Mouse (Mus musculus) kidney, postnatal 10 days (tissue): ENCODE results near the gene Zfp777.

Experiments
- DNase-seq: peaks from one replicate; pipeline ENCODE4 v3.0.0; 2021; ENCODE audit warnings: mixed read lengths

Gene Zfp777

DNA sequence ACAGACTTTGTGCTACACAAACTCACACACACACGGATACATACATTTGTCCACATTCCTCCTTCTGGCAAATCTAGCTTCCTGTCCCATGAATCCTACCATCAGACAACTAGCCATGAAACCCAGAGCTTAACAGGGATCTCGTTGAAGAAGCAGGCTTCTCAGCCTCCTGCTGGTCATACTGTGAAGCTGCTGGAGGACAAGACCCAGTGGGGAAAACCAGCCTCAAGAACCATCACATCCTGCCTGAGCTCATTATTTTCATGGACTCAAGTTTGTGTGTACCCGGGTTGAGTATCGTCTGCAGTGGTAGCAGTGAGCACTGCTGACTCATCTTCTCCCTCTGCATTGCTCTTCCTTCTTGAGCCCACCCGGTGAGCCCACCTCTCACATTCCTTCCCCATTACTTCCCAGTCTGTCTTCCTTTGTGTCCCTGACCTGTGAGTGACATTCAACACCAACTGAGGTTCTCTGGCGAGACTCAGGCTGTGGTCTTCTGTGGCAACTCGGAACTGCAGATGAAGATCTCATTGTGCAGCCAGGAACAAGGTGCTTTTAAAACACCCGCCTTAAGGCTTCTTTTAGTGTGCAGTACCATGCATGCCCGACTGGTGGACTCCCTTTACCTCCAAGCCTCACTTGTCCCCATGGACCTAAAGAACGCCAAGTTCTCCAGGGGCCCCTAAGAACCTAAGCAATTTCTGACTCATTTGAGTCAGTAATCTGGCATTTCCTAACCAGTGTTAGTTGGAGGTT is 22.6 kb downstream of the Zfp777 start:
- DNase-seq: no peak

DNA sequence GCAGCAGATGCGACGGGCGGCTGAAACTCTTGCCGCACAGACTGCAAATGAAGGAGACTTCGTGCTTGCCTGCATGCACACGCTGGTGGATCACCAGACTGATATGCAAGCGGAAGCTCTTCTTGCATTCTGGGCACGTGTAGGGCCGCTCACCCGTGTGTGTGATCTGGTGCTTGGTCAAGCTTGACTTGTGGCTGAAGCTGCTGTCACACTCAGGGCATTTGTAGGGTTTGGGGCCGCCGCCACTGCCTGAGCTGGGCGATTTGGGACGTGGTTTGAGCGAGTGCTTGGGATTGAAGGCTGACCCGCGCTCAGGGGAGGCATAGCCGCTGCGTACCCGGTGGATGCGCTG is 23.7 kb downstream of the Zfp777 start:
- no peak for DNase-seq

DNA sequence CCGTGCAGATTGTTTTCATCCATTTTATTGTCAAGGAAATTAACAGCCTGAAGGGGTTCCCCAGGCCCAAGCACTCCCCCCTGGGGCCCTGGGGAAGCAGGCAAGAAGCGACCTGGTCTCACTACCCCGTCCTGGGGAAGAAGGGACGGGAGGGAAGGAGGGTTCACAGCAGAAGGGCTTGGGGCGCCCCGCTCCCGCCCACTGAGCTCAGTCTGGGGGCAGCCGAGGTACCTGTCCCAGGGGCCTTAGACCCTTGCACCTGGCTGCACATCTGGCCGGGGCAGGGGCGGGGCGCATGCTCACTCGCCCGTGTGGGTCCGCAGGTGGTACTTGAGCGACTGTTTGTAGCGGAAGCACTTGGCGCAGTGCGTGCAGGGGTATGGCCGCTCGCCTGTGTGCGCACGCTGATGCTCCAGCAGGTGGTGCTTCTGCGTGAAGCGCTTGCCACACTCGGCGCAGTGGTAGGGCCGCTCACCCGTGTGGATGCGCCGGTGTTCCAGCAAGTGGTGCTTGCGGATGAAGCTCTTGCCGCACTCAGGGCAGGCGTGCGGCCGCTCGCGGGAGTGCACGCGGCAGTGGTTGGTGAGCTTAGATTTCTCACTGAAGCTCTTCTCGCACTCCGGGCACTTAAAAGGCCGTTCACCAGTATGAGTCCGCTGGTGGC is 24.2 kb downstream of the Zfp777 start:
- DNase-seq: peak; percentile 27

DNA sequence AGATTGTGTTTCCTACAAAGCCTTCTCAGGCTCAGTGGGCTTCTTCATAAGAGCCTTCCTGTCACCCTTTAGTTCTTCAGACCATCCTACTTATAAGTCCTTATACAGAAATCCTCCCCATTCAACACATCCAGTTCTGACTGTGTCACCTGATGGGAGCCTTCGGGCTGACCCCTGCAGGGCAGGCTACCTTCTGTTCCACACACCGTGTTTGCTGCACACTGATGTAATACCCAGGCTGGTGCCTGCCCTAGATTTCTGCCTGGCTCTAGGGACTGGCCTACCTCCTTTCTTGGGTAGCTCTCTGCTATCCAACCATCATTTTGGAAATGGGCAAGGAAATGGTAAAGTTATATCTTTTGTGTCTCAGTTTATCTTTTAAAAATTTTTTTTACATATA is 26.0 kb downstream of the Zfp777 start:
- no peak for DNase-seq

DNA sequence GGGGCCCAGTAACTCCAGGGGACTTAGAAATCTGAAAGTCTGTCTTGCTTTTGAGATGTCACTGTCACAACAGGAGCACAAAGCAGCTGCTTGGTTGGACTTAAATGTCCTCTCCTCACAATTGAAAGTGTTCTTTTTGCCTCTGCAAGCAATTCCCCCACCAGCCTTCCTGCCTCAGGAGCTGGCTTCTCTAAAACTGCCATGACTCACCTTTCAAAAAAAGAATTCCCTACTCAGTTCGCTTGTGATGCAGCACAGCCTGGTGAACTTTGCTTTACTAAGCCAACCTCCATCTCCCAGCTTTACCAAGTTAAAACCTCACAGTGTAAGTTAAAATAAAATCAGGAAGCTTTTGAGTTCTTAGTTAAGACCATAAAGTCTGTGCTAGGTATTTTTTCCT is 27.0 kb downstream of the Zfp777 start:
- no peak for DNase-seq

DNA sequence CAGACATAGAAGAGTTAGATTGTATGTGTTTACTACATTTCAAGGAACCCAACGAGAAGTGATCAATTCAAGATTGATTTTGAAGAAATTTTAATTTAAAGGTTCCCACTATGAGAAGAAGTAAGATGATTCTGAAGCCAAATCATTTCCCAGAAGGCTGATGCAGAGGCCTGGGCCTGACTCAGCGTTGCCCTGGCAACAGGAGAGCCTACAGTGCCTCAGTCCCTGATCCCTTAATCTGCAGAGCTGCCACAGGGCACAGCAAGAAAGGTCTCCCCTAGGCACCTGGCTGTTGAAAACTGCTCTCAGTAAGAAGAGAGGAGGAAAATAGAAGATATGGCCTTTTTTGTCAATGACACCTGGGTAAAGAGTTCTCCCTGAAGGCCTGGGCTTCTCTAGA is 28.7 kb downstream of the Zfp777 start:
- DNase-seq: no peak

DNA sequence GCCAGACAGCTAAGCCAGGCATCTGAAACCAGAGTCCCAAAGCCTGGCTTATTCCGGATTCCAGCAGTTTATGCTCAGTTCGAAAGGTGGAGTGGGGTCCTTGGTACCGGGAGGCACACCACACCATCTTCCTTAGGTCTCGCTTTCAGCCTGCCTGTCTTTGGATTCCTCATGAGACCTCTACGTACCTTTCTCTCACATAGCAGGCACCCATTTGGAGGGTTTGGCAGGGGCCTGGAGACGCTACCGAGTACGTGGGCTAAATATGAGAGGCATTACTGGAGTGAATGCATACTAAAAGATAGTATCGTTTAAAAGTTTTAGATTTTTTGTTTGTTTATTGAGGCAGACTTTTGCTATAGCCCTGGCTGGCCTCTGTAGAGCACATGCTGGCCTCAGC is 31.9 kb downstream of the Zfp777 start:
- no peak for DNase-seq

DNA sequence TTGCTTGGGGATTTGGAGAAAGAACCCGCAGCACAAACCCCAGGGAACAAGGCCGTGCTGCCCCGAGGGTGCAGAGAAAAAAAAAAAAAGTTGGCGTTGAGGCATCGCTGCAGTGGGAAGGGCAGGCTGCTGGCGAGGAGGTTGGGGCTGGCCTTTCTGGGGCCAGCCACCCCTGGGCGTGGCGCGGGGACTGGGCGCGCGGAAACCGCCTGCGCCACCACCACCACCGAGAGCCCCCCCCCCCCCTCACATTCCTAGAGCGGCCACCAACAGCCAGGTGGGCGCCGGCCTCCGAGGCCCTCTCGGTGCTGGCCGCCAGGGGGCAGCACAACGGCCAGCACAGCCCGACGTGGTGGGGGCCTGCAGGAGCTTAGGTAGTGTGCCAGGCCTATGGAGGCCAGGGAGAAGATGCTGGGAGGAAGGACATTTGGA is 32.6 kb downstream of the Zfp777 start:
- DNase-seq: peak; percentile 85

DNA sequence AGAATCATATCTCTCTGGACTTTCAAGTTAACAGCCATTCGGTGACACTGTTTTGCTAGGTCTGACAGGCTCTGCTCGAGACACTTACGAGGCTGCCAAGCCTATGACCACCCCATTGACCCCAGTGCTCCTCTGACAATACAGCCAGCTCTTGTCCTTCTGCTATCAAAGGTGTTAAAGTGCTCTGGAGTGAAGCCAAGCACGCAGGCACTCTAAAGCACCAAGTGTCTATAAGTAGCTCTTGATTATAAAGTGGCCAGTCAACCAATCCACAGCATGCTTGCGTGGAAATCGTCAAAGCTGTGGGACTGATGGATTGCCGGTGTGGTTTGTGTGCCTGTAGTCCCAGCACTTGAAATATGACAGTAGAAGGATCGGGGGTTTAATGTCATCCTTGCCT is 38.0 kb downstream of the Zfp777 start:
- DNase-seq: no peak

DNA sequence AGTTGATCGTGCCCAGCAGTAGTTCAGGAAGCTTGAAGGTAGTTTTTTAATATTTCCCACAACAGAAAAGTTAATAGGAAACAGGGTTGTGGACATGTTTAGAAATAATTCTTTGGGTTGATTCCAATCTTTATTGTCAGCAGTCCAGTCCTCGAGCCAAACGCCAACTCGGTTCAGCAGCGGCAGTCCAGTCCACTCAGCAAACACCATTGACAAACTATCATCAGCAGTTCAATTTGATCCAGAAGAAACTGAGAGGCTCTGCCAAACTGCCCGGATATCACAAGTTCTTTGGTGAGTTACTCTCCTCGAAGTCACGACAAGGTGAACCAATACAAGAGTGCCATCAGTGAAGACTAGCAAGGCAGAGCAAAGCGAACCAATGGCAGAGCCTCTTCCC is 53.0 kb downstream of the Zfp777 start:
- no peak for DNase-seq

DNA sequence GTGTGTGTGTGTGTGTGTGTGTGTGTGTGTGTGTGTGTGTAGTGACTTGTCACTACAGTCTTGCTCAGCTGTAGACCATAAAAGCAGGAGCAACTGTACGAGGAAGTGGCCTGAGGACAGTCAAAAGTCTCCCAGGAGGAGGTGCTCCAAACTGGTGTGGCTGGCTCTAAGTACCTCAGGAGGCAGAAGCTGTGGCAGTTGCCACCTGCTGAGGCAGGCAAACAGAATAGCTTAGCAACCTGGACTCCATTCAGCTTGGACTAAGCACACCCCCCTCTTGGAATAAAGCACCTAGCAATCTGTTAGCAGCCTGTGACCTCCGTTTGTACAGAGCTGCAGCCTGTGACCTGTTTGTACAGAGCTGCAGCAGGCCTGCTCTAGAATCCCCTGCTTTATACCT is 64.8 kb downstream of the Zfp777 start:
- DNase-seq: no peak

DNA sequence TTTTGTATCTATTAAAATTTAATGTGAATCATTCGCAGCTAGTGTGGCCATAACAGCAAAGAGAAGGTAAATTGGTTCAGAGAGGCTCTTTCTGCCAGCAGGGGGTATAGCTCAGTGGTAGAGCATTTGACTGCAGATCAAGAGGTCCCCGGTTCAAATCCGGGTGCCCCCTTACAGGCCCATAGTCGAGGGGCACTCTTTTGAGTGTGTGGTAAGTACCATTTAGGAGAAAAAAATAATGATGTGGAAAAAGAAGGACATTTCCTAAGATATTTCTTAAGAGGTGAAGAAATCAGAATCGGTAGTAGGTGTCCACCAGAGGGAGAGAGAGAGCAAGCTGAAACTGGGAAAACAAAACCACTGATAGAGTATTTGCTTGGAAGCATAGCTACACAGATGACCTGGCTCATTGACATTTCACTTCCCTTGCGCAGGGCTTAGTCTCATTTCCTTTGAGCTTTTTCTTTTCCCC is 69.8 kb downstream of the Zfp777 start:
- peak; percentile 77 for DNase-seq

DNA sequence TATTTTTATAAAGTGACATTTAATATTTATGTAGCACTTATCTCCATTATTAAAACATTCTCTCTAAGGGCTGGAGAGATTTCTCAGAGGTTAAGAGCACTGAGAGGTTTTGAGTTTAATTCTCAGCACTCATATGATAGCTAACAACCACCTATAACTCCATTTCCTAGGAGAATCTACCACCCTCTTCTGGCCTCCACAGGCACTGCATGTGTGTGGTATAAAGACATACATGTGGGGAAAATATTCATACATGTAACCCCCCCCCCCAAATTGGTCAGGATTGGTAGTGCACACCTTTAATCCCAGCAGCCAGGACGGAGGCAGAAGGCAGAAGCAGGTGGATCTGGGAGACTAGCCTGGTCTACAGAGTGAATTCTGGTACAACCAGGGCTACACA is 74.1 kb downstream of the Zfp777 start:
- no peak for DNase-seq
